Mouse (Mus musculus) embryonic facial prominence, embryonic 13.5 days (tissue): ENCODE measurements at regions not wholly inside any gene's neighbourhood (a gene's known extent, or its start where the extent isn't known, plus 50 kb on each side); places are given as distances from the start of the nearest gene placed in this dataset.

Source experiments
- ATAC-seq: fragments of 200-750 bp; cut with Nextera tagmentation; 2 replicates; pipeline ENCODE4 v1.8.0; 2017; ENCODE audit warnings: low read depth; ENCODE audit not compliant: insufficient number of reproducible peaks, insufficient read depth, low FRiP score, low TSS enrichment
- H3K27ac ChIP-seq: fragments of 300-500 bp; sonication (generic); 2 replicates; pipeline ENCODE4 v1.5.1; 2015; ENCODE audit warnings: moderate library complexity, mild to moderate bottlenecking, inconsistent platforms
- H3K27me3 ChIP-seq: fragments of 300-500 bp; sonication (generic); 2 replicates; pipeline ENCODE4 v1.6.1; 2015; ENCODE audit warnings: mild to moderate bottlenecking, inconsistent platforms
- H3K36me3 ChIP-seq: fragments of 300-500 bp; sonication (generic); 2 replicates; pipeline ENCODE4 v1.6.1; 2015; ENCODE audit warnings: mild to moderate bottlenecking, inconsistent platforms
- H3K4me1 ChIP-seq: fragments of 300-500 bp; sonication (generic); 2 replicates; pipeline ENCODE4 v1.6.1; 2015; ENCODE audit warnings: inconsistent platforms
- H3K4me2 ChIP-seq: fragments of 300-500 bp; sonication (generic); 2 replicates; pipeline ENCODE4 v1.6.1; 2015; ENCODE audit warnings: moderate library complexity, mild to moderate bottlenecking, inconsistent platforms
- H3K4me3 ChIP-seq: fragments of 300-500 bp; sonication (generic); 2 replicates; pipeline ENCODE4 v1.5.1; 2015; ENCODE audit warnings: mild to moderate bottlenecking, inconsistent platforms
- H3K9ac ChIP-seq: fragments of 300-500 bp; sonication (generic); 2 replicates; pipeline ENCODE4 v1.6.1; 2015; ENCODE audit warnings: mild to moderate bottlenecking, inconsistent platforms
- H3K9me3 ChIP-seq: fragments of 300-500 bp; sonication (generic); 2 replicates; pipeline ENCODE4 v1.6.1; 2016; ENCODE audit warnings: inconsistent platforms
- WGBS: fragments of 180-500 bp; shearing (Covaris S2); methylation state at CpG from one replicate; pipeline ENCODE4 v1.1.7; 2015; ENCODE audit warnings: mixed read lengths; 5-methylcytosine and 5-hydroxymethylcytosine counted together

- H3K9ac ChIP-seq = peak overlapping the region; percentile 64
- ATAC-seq = peak; percentile 56; the same call in 1 of the 2 replicates
These were observed 155.6 kb upstream of the Klf3 start for GRCm38 (mm10) chr5:64647417-64648125.

GRCm38 (mm10) chr5:64648492-64648891 is 154.7 kb upstream of the Klf3 start:
- 24% methylated on average over 8 of the region's 8 CpGs for WGBS
- H3K4me1 ChIP-seq = peaks cover 12% of the 10 kb centered on the region
- H3K36me3 ChIP-seq = no peaks in the 10 kb centered on the region
- 0 out of 2 replicates have a peak overlapping the region, but pooled peaks have one; percentile 39 for H3K27ac ChIP-seq
- H3K4me3 ChIP-seq = no peak overlapping the region
- H3K27me3 ChIP-seq = no peaks in the 10 kb centered on the region
- H3K4me2 ChIP-seq = peak overlapping the region; percentile 56; the same call in 1 of the 2 replicates
- no peak for ATAC-seq
- H3K9me3 ChIP-seq = no peaks in the 10 kb centered on the region
- no peak overlapping the region for H3K9ac ChIP-seq

More at GRCm38 (mm10) chr5:64647417-64648125, 155.6 kb upstream of the Klf3 start:
- Histone ChIP-seq H3K4me2 (peak overlapping the region; percentile 56), H3K27me3 (no peaks in the 10 kb centered on the region), H3K4me1 (peaks cover 12% of the 10 kb centered on the region), H3K9me3 (no peaks in the 10 kb centered on the region), H3K27ac (no peak overlapping the region), H3K4me3 (peak overlapping the region; percentile 30), H3K36me3 (no peaks in the 10 kb centered on the region)
- WGBS = 2% methylated on average over 18 of the region's 18 CpGs

DNA sequence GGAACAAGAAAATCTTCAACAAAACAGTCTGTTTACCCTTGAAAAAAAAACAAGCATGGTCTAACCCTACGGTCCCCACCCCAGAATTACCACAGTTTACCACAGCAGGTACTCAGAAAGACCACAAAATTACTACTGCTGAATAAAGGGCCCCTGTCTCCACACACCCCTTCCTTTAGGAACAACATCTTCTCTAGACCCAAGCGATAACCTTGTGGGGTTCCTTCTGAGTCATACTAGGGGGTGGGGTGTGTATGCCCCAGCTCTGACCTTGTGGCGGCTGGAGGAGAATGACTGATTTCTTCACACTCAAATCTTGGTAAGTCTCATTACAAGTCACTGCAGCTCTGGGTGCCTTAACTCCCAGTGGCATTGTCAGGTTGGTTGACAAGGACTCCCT is 151.8 kb upstream of the Klf3 start:
- no peak for ATAC-seq
- Histone ChIP-seq H3K4me2 (no peak overlapping the region), H3K4me1 (peaks cover 17% of the 10 kb centered on the region), H3K36me3 (no peaks in the 10 kb centered on the region), H3K4me3 (no peak overlapping the region), H3K27me3 (no peaks in the 10 kb centered on the region), H3K9ac (no peak overlapping the region), H3K27ac (no peak overlapping the region), H3K9me3 (no peaks in the 10 kb centered on the region)
- WGBS = 70% methylated on average over 3 of the region's 3 CpGs

- Histone ChIP-seq H3K4me3 (no peak overlapping the region), H3K36me3 (no peaks in the 10 kb centered on the region), H3K27me3 (no peaks in the 10 kb centered on the region), H3K4me2 (no peak overlapping the region), H3K9me3 (no peaks in the 10 kb centered on the region), H3K27ac (no peak overlapping the region), H3K4me1 (peaks cover 5% of the 10 kb centered on the region; the same call in 1 of the 2 replicates), H3K9ac (no peak overlapping the region)
- no peak for ATAC-seq
- 86% methylated on average over 5 of the region's 5 CpGs for WGBS
These were observed 149.4 kb upstream of the Klf3 start for GRCm38 (mm10) chr5:64653764-64654163.

- Histone ChIP-seq H3K9ac (no peak overlapping the region), H3K4me2 (no peak overlapping the region), H3K27ac (no peak overlapping the region), H3K27me3 (no peaks in the 10 kb centered on the region), H3K9me3 (no peaks in the 10 kb centered on the region), H3K4me1 (peaks cover 5% of the 10 kb centered on the region; the same call in 1 of the 2 replicates), H3K4me3 (no peak overlapping the region), H3K36me3 (no peaks in the 10 kb centered on the region)
- WGBS = 56% methylated on average over 5 of the region's 5 CpGs
- ATAC-seq = no peak
These were observed 147.9 kb upstream of the Klf3 start for GRCm38 (mm10) chr5:64655286-64655685.

DNA sequence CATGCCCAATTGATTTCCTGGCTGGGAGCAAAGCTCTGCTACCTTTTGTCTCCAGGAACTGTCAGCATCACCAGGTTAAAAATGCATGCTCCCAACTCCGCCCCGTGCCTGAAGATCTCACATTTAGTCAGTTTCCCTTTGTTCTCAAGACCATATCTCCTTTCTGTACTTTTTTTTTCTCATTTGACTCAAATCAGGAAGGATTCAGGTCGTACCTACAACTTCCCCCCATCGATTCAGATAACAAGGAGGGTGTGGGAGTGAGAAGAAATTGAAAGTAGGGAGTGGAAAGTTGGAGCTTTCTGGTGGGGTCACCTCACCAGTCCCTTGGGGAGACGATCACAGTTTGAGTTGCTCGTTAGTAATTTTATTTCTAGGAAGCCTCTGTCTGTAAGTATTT is 141.2 kb upstream of the Klf3 start:
- no peaks in the 10 kb centered on the region for H3K9me3 ChIP-seq
- no peaks in the 10 kb centered on the region for H3K4me1 ChIP-seq
- ATAC-seq = no peak
- H3K4me3 ChIP-seq = no peak overlapping the region
- H3K4me2 ChIP-seq = no peak overlapping the region
- no peaks in the 10 kb centered on the region for H3K27me3 ChIP-seq
- H3K27ac ChIP-seq = no peak overlapping the region
- no peak overlapping the region for H3K9ac ChIP-seq
- WGBS = 44% methylated on average over 6 of the region's 6 CpGs
- H3K36me3 ChIP-seq = no peaks in the 10 kb centered on the region

- Histone ChIP-seq H3K4me2 (no peak overlapping the region), H3K9ac (no peak overlapping the region), H3K4me1 (no peaks in the 10 kb centered on the region), H3K27ac (no peak overlapping the region), H3K4me3 (no peak overlapping the region), H3K27me3 (no peaks in the 10 kb centered on the region), H3K9me3 (no peaks in the 10 kb centered on the region), H3K36me3 (no peaks in the 10 kb centered on the region)
- ATAC-seq = no peak
- 28% methylated on average over 7 of the region's 7 CpGs for WGBS
These were observed 140.7 kb upstream of the Klf3 start for GRCm38 (mm10) chr5:64662476-64662875.

DNA sequence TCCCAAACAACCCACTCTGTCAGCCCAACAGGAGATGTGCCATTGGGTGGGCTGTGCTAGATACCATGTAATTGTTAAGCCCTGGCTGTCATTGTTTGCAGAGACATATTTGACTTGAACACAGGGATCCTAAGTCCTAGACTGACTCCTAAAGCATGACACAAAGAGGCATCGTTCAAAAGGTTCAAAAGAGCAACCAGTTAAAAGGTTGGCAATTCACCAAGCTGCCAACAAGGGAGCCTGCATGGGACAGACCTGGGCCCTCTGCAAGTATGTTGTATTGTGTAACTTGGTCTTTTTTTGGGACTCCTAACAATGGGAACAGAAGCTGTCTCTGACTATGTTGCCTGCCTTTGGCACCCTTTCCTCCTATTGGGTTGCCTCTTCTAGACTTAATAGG is 139.4 kb upstream of the Klf3 start:
- no peak overlapping the region for H3K4me2 ChIP-seq
- H3K27ac ChIP-seq = no peak overlapping the region
- no peaks in the 10 kb centered on the region for H3K9me3 ChIP-seq
- no peak overlapping the region for H3K4me3 ChIP-seq
- WGBS = 80% methylated on average over 1 of the region's 1 CpGs
- H3K4me1 ChIP-seq = no peaks in the 10 kb centered on the region
- no peak overlapping the region for H3K9ac ChIP-seq
- ATAC-seq = no peak
- no peaks in the 10 kb centered on the region for H3K36me3 ChIP-seq
- H3K27me3 ChIP-seq = no peaks in the 10 kb centered on the region

- H3K4me3 ChIP-seq = no peak overlapping the region
- WGBS = 61% methylated on average over 3 of the region's 3 CpGs
- H3K4me1 ChIP-seq = no peaks in the 10 kb centered on the region
- no peak overlapping the region for H3K4me2 ChIP-seq
- H3K27me3 ChIP-seq = no peaks in the 10 kb centered on the region
- no peaks in the 10 kb centered on the region for H3K9me3 ChIP-seq
- H3K36me3 ChIP-seq = no peaks in the 10 kb centered on the region
- no peak overlapping the region for H3K9ac ChIP-seq
- no peak overlapping the region for H3K27ac ChIP-seq
- ATAC-seq = no peak
These were observed 138.1 kb upstream of the Klf3 start for GRCm38 (mm10) chr5:64665064-64665463.

GRCm38 (mm10) chr5:64666256-64666655 is 136.9 kb upstream of the Klf3 start:
- ATAC-seq = no peak
- Histone ChIP-seq H3K27ac (no peak overlapping the region), H3K27me3 (no peaks in the 10 kb centered on the region), H3K4me3 (no peak overlapping the region), H3K36me3 (no peaks in the 10 kb centered on the region), H3K4me2 (no peak overlapping the region), H3K4me1 (no peaks in the 10 kb centered on the region), H3K9me3 (no peaks in the 10 kb centered on the region), H3K9ac (no peak overlapping the region)
- 33% methylated on average over 3 of the region's 3 CpGs for WGBS

GRCm38 (mm10) chr5:64667053-64667452 is 136.1 kb upstream of the Klf3 start:
- Histone ChIP-seq H3K4me1 (no peaks in the 10 kb centered on the region), H3K9me3 (no peaks in the 10 kb centered on the region), H3K27ac (no peak overlapping the region), H3K4me3 (no peak overlapping the region), H3K9ac (no peak overlapping the region), H3K27me3 (no peaks in the 10 kb centered on the region), H3K4me2 (no peak overlapping the region), H3K36me3 (no peaks in the 10 kb centered on the region)
- ATAC-seq = no peak
- WGBS = 74% methylated on average over 3 of the region's 3 CpGs

DNA sequence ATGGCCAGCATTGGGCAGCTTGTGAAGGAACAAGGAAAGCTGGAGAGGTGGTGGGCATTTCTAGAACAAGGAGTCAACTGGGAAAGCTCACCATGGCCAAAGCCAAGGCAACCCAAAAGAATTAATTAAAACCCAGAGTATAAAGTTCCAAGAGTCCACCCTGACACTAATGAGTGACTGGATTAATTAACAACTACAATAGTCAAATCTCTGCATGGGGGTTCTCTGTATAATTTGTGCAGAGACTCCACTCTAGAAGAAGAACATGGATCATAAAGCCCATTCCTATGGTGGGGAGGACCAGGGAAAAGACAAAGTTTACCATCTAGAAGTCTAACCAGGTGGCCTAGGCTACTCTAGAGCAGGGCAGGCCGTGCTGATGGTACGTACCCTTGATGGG is 129.3 kb upstream of the Klf3 start:
- ATAC-seq = no peak
- H3K4me3 ChIP-seq = no peak overlapping the region
- H3K4me2 ChIP-seq = no peak overlapping the region
- 97% methylated on average over 2 of the region's 2 CpGs for WGBS
- no peaks in the 10 kb centered on the region for H3K36me3 ChIP-seq
- H3K9ac ChIP-seq = no peak overlapping the region
- H3K4me1 ChIP-seq = no peaks in the 10 kb centered on the region
- no peaks in the 10 kb centered on the region for H3K27me3 ChIP-seq
- no peaks in the 10 kb centered on the region for H3K9me3 ChIP-seq
- no peak overlapping the region for H3K27ac ChIP-seq
